Mouse (Mus musculus) midbrain, embryonic 14.5 days (tissue): ENCODE measurements at regions not wholly inside any gene's neighbourhood (a gene's known extent, or its start where the extent isn't known, plus 50 kb on each side); places are given as distances from the start of the nearest gene placed in this dataset.
A peak's percentile ranks its signal among the peaks of the same experiment; 100 is the strongest.

Experiments
- ATAC-seq: fragments of 200-750 bp; cut with Nextera tagmentation; 2 replicates; pipeline ENCODE4 v1.8.0; 2017; ENCODE audit warnings: moderate number of reproducible peaks, moderate library complexity; ENCODE audit not compliant: low FRiP score, low TSS enrichment
- DNase-seq: peaks from one replicate; pipeline ENCODE4 v3.0.0-alpha.2; 2015
- H3K27ac ChIP-seq: fragments of 300-500 bp; sonication (generic); replicated peaks from 2 replicates; pipeline ENCODE4 v1.5.1; 2014; ENCODE audit warnings: mild to moderate bottlenecking, low read depth, low read length, moderate library complexity
- H3K27me3 ChIP-seq: fragments of 300-500 bp; sonication (generic); 2 replicates; pipeline ENCODE4 v1.6.1; 2014; ENCODE audit warnings: low read length, control low read depth, mixed read lengths; ENCODE audit not compliant: control insufficient read depth, insufficient read depth
- H3K36me3 ChIP-seq: fragments of 300-500 bp; sonication (generic); 2 replicates; pipeline ENCODE4 v1.6.1; 2014; ENCODE audit warnings: low read length, control low read depth; ENCODE audit not compliant: control insufficient read depth, insufficient read depth
- H3K4me1 ChIP-seq: fragments of 300-500 bp; sonication (generic); 2 replicates; pipeline ENCODE4 v1.6.1; 2014; ENCODE audit warnings: mild to moderate bottlenecking, antibody characterized with exemption, low read length, control low read depth; ENCODE audit not compliant: control insufficient read depth, insufficient read depth
- H3K4me2 ChIP-seq: fragments of 300-500 bp; sonication (generic); 2 replicates; pipeline ENCODE4 v1.6.1; 2014; ENCODE audit warnings: mild to moderate bottlenecking, low read length, moderate library complexity
- H3K4me3 ChIP-seq: fragments of 300-500 bp; sonication (generic); replicated peaks from 2 replicates; pipeline ENCODE4 v1.5.1; 2014; ENCODE audit warnings: low read depth, low read length
- H3K9ac ChIP-seq: fragments of 300-500 bp; sonication (generic); replicated peaks from 2 replicates; pipeline ENCODE4 v1.6.1; 2014; ENCODE audit warnings: mild to moderate bottlenecking, low read length, moderate library complexity
- H3K9me3 ChIP-seq: fragments of 300-500 bp; sonication (generic); 2 replicates; pipeline ENCODE4 v1.6.1; 2016; ENCODE audit warnings: low read length, control low read depth, mixed read lengths; ENCODE audit not compliant: control insufficient read depth
- WGBS: fragments of 180-500 bp; shearing (Covaris S2); extraction: QIAGEN DNeasy Blood & Tissue Kit; methylation state at CpG from one replicate; pipeline ENCODE4 v1.1.7; 2014; 5-methylcytosine and 5-hydroxymethylcytosine counted together

DNA sequence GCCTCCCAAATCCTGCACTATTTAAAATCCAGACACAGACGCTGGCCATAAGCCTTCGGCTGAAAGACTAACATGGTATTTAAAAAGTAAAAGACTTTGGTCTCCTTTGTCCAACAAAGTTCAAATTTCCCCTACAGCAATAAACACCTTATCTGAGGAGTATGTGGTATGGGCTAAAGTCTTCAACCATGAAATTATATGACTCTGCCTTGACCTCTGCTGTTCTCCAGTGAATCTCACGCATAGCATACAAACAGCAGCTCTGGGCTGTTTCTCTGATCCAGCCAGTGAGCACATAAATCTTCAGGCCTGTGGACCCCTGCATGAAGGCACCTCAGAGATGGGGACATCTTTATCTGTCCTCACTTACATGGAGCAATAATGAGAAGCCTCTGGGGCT lies 627.8 kb downstream of the Hs3st4 start:
- Histone ChIP-seq H3K9ac (no peak overlapping the region), H3K27me3 (no peaks in the 10 kb centered on the region), H3K36me3 (no peaks in the 10 kb centered on the region), H3K27ac (no peak overlapping the region), H3K4me1 (no peaks in the 10 kb centered on the region), H3K4me3 (no peak overlapping the region), H3K4me2 (no peak overlapping the region), H3K9me3 (no peaks in the 10 kb centered on the region)
- WGBS, result 86% methylated on average over 3 of the region's 3 CpGs
- no peak for DNase-seq
- ATAC-seq, result no peak

DNA sequence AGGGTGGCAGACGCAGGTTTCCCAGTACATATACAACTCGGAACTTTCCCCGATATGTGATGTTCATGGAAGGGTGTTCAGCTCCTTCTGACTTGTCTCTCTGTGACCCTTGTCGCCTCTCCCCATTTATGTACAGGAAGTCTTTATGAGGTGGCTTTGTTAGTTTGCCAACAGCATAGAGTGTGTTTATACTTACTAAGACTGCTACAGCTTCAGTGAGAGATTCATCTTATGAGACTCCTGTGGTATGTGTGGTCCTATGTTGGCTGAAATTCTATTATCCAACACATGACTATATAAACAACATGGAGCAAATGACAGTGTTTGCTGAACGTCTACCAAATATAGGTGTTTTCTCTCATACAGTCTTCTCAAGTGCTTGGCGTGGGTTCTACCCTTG lies 664.5 kb downstream of the Hs3st4 start:
- H3K27ac ChIP-seq, result no peak overlapping the region
- H3K4me2 ChIP-seq, result no peak overlapping the region
- H3K27me3 ChIP-seq, result no peaks in the 10 kb centered on the region
- no peak overlapping the region for H3K4me3 ChIP-seq
- no peaks in the 10 kb centered on the region for H3K4me1 ChIP-seq
- ATAC-seq (no peak), DNase-seq (no peak)
- no peak overlapping the region for H3K9ac ChIP-seq
- H3K9me3 ChIP-seq, result no peaks in the 10 kb centered on the region
- no peaks in the 10 kb centered on the region for H3K36me3 ChIP-seq
- WGBS, result 89% methylated on average over 6 of the region's 6 CpGs

DNA sequence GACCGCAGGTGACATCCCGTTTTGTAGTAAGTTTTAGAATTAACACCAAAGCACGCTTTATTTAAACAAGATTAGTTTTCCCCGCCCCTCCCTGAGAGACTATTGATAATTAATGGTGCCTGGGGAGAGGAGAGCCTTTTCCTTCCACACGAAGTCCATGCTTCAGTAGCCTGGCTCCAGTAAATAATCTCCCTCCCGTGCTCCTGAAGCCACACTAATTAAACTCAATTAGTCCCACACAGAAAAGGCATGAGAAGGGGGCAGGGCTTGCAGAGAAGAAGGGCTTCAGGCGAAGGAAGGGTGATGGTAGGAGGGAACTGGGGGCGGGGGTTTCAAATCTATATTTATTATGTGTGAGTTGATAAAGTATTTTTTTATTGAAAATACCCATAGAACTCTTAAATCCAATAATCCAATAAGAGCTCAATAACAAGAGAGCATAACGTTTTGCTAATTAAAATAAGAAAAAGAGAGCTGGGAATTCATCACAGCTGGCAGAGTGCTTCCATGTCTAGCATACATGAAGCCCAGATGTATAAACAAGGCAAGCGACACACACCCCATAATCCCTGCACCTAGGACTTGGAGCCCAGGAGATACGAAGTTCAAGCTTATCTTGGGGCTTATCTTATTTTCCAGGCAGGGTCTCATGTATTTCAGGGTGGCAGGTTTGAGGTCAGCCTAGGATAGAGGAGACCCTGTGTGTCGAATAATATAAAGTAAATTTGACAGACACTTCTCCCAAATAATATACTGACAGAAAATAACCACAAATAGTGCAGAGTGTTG lies 684.7 kb downstream of the Hs3st4 start:
- no peak for ATAC-seq
- H3K9me3 ChIP-seq, result no peaks in the 10 kb centered on the region
- no peaks in the 10 kb centered on the region for H3K36me3 ChIP-seq
- no peak overlapping the region for H3K4me3 ChIP-seq
- DNase-seq, result peak; percentile 29
- no peaks in the 10 kb centered on the region for H3K27me3 ChIP-seq
- no peak overlapping the region for H3K27ac ChIP-seq
- 21% methylated on average over 12 of the region's 12 CpGs for WGBS
- no peak overlapping the region for H3K4me2 ChIP-seq
- H3K9ac ChIP-seq, result no peak overlapping the region
- peaks cover 5% of the 10 kb centered on the region; the same call in 1 of the 2 replicates for H3K4me1 ChIP-seq

DNA sequence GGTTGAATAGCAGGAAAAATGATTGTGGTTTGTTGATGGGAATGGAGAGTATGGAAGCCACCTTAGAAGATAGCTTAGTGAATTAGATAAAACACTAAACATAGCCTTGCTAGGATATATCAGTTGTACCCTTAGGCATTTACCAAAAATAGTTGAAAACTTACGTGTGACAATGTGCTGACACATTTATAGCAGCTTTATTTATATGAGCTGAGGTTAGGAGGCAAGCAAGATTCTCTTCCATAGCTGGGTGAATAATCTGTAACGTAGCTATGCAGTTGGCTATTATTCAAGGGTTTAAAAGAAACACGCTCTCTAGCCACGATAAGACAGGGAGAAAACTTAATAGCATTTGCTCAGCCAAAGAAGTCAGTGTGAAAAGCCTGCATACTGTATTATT lies 685.4 kb downstream of the Hs3st4 start:
- Histone ChIP-seq H3K4me3 (no peak overlapping the region), H3K27ac (no peak overlapping the region), H3K9ac (no peak overlapping the region), H3K4me1 (peaks cover 5% of the 10 kb centered on the region; the same call in 1 of the 2 replicates), H3K9me3 (no peaks in the 10 kb centered on the region), H3K4me2 (no peak overlapping the region), H3K36me3 (no peaks in the 10 kb centered on the region), H3K27me3 (no peaks in the 10 kb centered on the region)
- DNase-seq (peak; percentile 14), ATAC-seq (no peak)
- 37% methylated on average over 4 of the region's 4 CpGs for WGBS

DNA sequence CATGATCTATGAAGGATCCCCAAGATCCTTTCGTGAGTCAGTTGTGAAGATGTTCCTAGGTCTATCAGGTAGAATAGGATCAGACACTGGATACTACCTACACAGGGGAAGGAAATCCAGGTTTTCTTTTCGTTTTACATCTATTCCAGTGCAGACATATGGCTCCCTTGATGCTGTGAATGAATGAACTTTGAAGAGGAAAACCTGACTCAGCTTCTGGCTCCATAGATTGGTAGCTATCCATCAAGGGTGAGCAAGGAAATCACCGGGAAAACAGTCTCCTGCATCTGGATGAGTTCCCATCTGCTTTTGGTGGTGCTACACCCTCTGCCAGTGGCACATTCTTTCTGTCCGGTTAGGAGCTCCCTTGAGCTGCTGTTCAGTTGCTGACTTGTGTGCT lies 687.8 kb downstream of the Hs3st4 start:
- Histone ChIP-seq H3K27ac (no peak overlapping the region), H3K9me3 (no peaks in the 10 kb centered on the region), H3K4me2 (no peak overlapping the region), H3K4me1 (peaks cover 5% of the 10 kb centered on the region; the same call in 1 of the 2 replicates), H3K4me3 (no peak overlapping the region), H3K9ac (no peak overlapping the region), H3K27me3 (no peaks in the 10 kb centered on the region), H3K36me3 (no peaks in the 10 kb centered on the region)
- no peak for ATAC-seq
- no peak for DNase-seq
- WGBS, result 94% methylated on average over 4 of the region's 4 CpGs

DNA sequence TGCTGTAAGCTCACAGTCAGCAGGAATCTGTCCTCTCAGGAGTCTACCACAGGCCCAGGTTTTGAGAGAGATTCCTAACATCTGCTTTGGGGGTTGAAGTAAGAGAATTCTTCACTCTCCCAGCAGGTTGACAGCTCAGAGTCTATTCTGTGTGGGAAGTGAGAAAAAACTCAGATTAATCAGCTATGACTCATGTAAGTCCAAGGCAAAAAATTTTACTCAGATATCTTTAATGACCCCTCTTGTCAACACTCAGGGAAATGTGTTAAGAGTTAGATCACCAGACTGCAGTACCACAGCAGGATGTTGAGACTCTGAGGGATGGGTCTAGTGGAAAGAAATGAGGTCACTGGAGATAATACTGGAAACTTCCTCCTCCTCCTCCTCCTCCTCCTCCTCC lies 688.4 kb downstream of the Hs3st4 start:
- Histone ChIP-seq H3K27me3 (no peaks in the 10 kb centered on the region), H3K4me3 (no peak overlapping the region), H3K4me1 (peaks cover 5% of the 10 kb centered on the region; the same call in 1 of the 2 replicates), H3K9ac (no peak overlapping the region), H3K27ac (no peak overlapping the region), H3K4me2 (no peak overlapping the region), H3K9me3 (no peaks in the 10 kb centered on the region), H3K36me3 (no peaks in the 10 kb centered on the region)
- ATAC-seq (no peak), DNase-seq (no peak)

DNA sequence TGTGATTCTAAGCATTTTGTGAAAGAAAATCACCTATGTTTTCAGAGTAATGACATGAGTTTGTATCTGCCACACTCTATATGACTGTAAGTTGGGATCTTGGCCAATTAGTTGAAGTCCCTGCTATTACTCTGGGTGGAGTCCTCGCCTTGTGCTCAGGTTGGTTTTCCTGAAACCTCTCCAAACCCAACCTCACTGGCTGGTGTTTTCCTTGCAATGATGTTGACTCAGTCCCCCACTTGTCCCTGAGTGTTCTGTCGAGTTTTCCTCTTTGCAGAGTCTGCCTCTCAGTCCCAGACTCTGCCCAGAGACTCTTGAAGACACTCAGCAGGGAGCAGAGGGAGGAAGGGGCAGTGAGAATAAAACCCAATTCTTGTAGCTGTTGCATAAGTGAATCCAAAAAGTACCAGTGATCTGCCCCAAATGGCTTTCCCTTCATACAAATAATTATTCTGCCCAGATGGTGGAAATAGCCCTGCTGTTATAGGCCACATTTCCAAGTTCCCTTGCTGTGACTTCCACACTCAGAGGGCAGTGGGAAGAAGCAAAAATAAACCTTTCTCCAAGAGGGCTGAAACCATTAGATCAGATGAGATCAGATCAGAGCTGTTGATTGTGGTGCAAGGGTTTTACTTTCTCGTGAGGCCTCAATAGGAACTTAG lies 694.3 kb downstream of the Hs3st4 start:
- Histone ChIP-seq H3K4me1 (no peaks in the 10 kb centered on the region), H3K27me3 (no peaks in the 10 kb centered on the region), H3K4me2 (no peak overlapping the region), H3K4me3 (no peak overlapping the region), H3K27ac (no peak overlapping the region), H3K9ac (no peak overlapping the region), H3K36me3 (no peaks in the 10 kb centered on the region), H3K9me3 (no peaks in the 10 kb centered on the region)
- DNase-seq (no peak), ATAC-seq (no peak)
- 62% methylated on average over 3 of the region's 3 CpGs for WGBS

DNA sequence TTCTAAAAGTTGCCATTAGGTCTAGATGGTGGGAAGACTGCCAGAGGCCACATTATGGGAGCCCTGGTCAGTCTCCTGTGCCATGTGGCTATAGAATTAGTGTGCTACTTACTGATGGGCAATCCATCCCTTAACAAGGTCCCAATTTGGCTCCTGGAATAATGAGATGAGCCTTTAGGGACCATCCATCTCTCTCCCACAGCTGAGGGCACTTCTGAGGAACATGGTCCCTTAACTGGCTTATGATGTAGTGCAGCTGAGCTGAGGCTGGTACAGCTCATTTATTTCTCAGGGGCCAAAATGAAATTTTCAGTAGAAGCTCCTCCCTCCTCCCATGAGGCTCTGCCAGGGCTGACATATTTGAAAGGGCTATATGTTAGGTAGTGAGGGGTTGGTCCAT lies 697.9 kb downstream of the Hs3st4 start:
- no peak overlapping the region for H3K27ac ChIP-seq
- ATAC-seq, result no peak
- H3K4me3 ChIP-seq, result no peak overlapping the region
- no peaks in the 10 kb centered on the region for H3K4me1 ChIP-seq
- no peaks in the 10 kb centered on the region for H3K9me3 ChIP-seq
- no peak overlapping the region for H3K4me2 ChIP-seq
- H3K9ac ChIP-seq, result no peak overlapping the region
- no peak for DNase-seq
- no peaks in the 10 kb centered on the region for H3K27me3 ChIP-seq
- no peaks in the 10 kb centered on the region for H3K36me3 ChIP-seq

DNA sequence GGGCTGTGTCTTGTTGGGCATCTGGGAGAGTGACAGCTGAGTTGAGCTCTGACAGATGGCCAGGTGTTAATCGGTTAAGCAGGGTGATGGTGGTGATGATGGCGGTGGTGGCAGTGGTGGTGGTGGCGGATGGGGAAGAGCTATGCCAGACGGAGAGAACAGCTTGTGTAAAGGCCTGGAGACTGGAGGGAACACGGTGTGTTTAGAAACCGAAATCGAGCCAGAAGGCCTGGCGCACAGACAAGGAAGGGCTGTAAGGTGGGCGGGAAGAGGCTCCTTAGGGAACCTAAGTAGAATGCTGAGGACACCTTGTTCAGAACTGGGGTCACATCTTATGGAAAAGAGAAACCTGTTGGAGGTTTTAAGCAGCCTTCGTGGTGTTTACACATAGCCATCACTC lies 698.5 kb downstream of the Hs3st4 start:
- no peak overlapping the region for H3K9ac ChIP-seq
- no peak overlapping the region for H3K4me2 ChIP-seq
- H3K4me3 ChIP-seq, result no peak overlapping the region
- WGBS, result 92% methylated on average over 10 of the region's 10 CpGs
- ATAC-seq (no peak), DNase-seq (no peak)
- no peak overlapping the region for H3K27ac ChIP-seq
- H3K4me1 ChIP-seq, result no peaks in the 10 kb centered on the region
- no peaks in the 10 kb centered on the region for H3K27me3 ChIP-seq
- no peaks in the 10 kb centered on the region for H3K9me3 ChIP-seq
- no peaks in the 10 kb centered on the region for H3K36me3 ChIP-seq
